Mouse (Mus musculus) C3H10T1/2 (cell line): Measurements from ENCODE around the gene Olfr1209. TPM values are rescaled to one million over a fixed set of nuclear protein-coding genes. Genes with fewer than 3 reads are reported as not detected.

ENCODE experiments used
- polyA plus RNA-seq, 2 experiments: library from polyadenylated mRNA; unstranded; fragments of >200 nt; fragmentation: generic; extraction: Trizol; gene quantifications; one replicate each; pipeline ENCODE4 v1.2.1; 2012; ENCODE audit warnings: missing spikeins in 2 of 2

The Olfr1209 gene
- polyA plus RNA-seq: not detected

GRCm38 (mm10) chr2:88915057-88915456, at the start of gene Olfr1209:
Gene Olfr1209 (minus strand): TSS chr2:88915157.

GRCm38 (mm10) chr2:88953669-88954068, 38.7 kb upstream of the Olfr1209 start, which contains the start of gene Olfr1212:
Gene Olfr1212 (plus strand): TSS chr2:88953969.

GRCm38 (mm10) chr2:88938011-88938410, 23.1 kb upstream of the Olfr1209 start, which contains the start of gene Olfr1211:
Gene Olfr1211 (minus strand): TSS chr2:88938111.

GRCm38 (mm10) chr2:88902211-88902610, 12.7 kb downstream of the Olfr1209 start, which contains the start of gene Olfr1208:
Gene Olfr1208 (minus strand): TSS chr2:88902311.

GRCm38 (mm10) chr2:88862931-88863330, 52.0 kb downstream of the Olfr1209 start, which contains the start of gene Olfr1206:
Gene Olfr1206 (plus strand): TSS chr2:88863231.

Other genes with a start within 250 kb of the Olfr1209 start
- gene Olfr1193, start 239.5 kb downstream of the Olfr1209 start, polyA plus RNA-seq: not detected
- gene Olfr1195, start 226.0 kb downstream of the Olfr1209 start, polyA plus RNA-seq: not detected
- gene Olfr1196, start 210.6 kb downstream of the Olfr1209 start, polyA plus RNA-seq: not detected
- gene Olfr1197, start 182.8 kb downstream of the Olfr1209 start, polyA plus RNA-seq: not detected
- not detected for gene Olfr1198, start 163.8 kb downstream of the Olfr1209 start, polyA plus RNA-seq
- gene Olfr1199, start 154.7 kb downstream of the Olfr1209 start, polyA plus RNA-seq: not detected
- gene Olfr1200, start 144.7 kb downstream of the Olfr1209 start, polyA plus RNA-seq: not detected
- gene Olfr1201, start 122.1 kb downstream of the Olfr1209 start, polyA plus RNA-seq: not detected
- not detected for gene Olfr1202, start 100.7 kb downstream of the Olfr1209 start, polyA plus RNA-seq
- not detected for gene Olfr1205, start 85.4 kb downstream of the Olfr1209 start, polyA plus RNA-seq
- not detected for gene Olfr1204, start 65.9 kb downstream of the Olfr1209 start, polyA plus RNA-seq
- not detected for gene Olfr1206, start 51.9 kb downstream of the Olfr1209 start, polyA plus RNA-seq
- gene Olfr1208, start 12.8 kb downstream of the Olfr1209 start, polyA plus RNA-seq: not detected
- gene Olfr1211, start 23.0 kb upstream of the Olfr1209 start, polyA plus RNA-seq: not detected
- not detected for gene Olfr1212, start 38.8 kb upstream of the Olfr1209 start, polyA plus RNA-seq
- gene Gm13762, start 65.1 kb upstream of the Olfr1209 start, polyA plus RNA-seq: not detected
- gene Olfr1214, start 77.5 kb upstream of the Olfr1209 start, polyA plus RNA-seq: not detected
- not detected for gene Olfr1215, start 91.8 kb upstream of the Olfr1209 start, polyA plus RNA-seq
- not detected for gene Olfr1216, start 103.2 kb upstream of the Olfr1209 start, polyA plus RNA-seq
- gene Olfr1217, start 116.9 kb upstream of the Olfr1209 start, polyA plus RNA-seq: not detected
- gene Olfr1218, start 146.0 kb upstream of the Olfr1209 start, polyA plus RNA-seq: not detected
- gene Olfr1219, start 168.4 kb upstream of the Olfr1209 start, polyA plus RNA-seq: not detected
- gene Olfr1220, start 191.7 kb upstream of the Olfr1209 start, polyA plus RNA-seq: not detected
- gene Olfr1221, start 202.1 kb upstream of the Olfr1209 start, polyA plus RNA-seq: not detected
- gene Olfr1222, start 217.9 kb upstream of the Olfr1209 start, polyA plus RNA-seq: not detected
- not detected for gene Olfr1223, start 236.4 kb upstream of the Olfr1209 start, polyA plus RNA-seq
- gene Olfr1224-ps1, start 248.9 kb upstream of the Olfr1209 start, polyA plus RNA-seq: not detected